Mouse (Mus musculus): ENCODE measurements around the gene 1700025F22Rik. TPM values are rescaled to one million over a fixed set of nuclear protein-coding genes. Genes with fewer than 3 reads are reported as not detected.
"Not testable (repeated sequence)": the region's sequence is repeated elsewhere in the genome, so short reads cannot be mapped to it uniquely, and the experiment has no call there.

The 1700025F22Rik gene
- not detected in 2 replicates for polyA plus RNA-seq (2014; fragmentation: Nextera tagmentation; extraction: Ambion mirVana)

GRCm38 (mm10) chr19:11165172-11165571 is at the start of gene 1700025F22Rik:
1700025F22Rik (minus strand) TSS chr19:11165320.
- Histone ChIP-seq H3K4me1 (ENCODE audit: control insufficient read depth in 2 of 2, insufficient read depth in 2 of 2, low read length in 2 of 2) (no peaks in the 10 kb centered on the region), H3K9me3 (ENCODE audit: control insufficient read depth, low read length) (no peaks in the 10 kb centered on the region), H3K36me3 (ENCODE audit: control insufficient read depth, insufficient read depth, low read length) (no peaks in the 10 kb centered on the region), H3K4me3 (ENCODE audit: control insufficient read depth in 1 of 2, insufficient read depth in 1 of 2, low read depth in 1 of 2, low read length in 2 of 2) (no peak within 1 kb of the TSS), H3K4me2 (ENCODE audit: low read length) (no peak within 1 kb of the TSS), H3K9ac (ENCODE audit: low read length) (no peak within 1 kb of the TSS), H3K27me3 (ENCODE audit: control insufficient read depth, insufficient read depth, low read length) (no peaks in the 10 kb centered on the region), H3K27ac (replicated peaks in 1 of 2; ENCODE audit: control insufficient read depth in 1 of 2, insufficient read depth in 1 of 2, low read depth in 2 of 2, low read length in 2 of 2) (no peak within 1 kb of the TSS)
- WGBS: 28% methylated on average over 10 of the region's 10 CpGs
- ATAC-seq (ENCODE audit: insufficient number of reproducible peaks, insufficient read depth, low FRiP score, low read depth): no peak

GRCm38 (mm10) chr19:11196546-11196945 is 31.4 kb upstream of the 1700025F22Rik start, which contains the start of gene Ms4a13:
Ms4a13 (minus strand) TSS chr19:11196737.
- WGBS: 58% methylated on average over 12 of the region's 12 CpGs
- Histone ChIP-seq H3K36me3 (ENCODE audit: control insufficient read depth, insufficient read depth, low read length) (no peaks in the 10 kb centered on the region), H3K27ac (replicated peaks in 1 of 2; ENCODE audit: control insufficient read depth in 1 of 2, insufficient read depth in 1 of 2, low read depth in 2 of 2, low read length in 2 of 2) (no peak within 1 kb of the TSS), H3K4me2 (ENCODE audit: low read length) (no peak within 1 kb of the TSS), H3K27me3 (ENCODE audit: control insufficient read depth, insufficient read depth, low read length) (no peaks in the 10 kb centered on the region), H3K9me3 (ENCODE audit: control insufficient read depth, low read length) (no peaks in the 10 kb centered on the region), H3K9ac (ENCODE audit: low read length) (no peak within 1 kb of the TSS), H3K4me1 (ENCODE audit: control insufficient read depth in 2 of 2, insufficient read depth in 2 of 2, low read length in 2 of 2) (no peaks in the 10 kb centered on the region), H3K4me3 (ENCODE audit: control insufficient read depth in 1 of 2, insufficient read depth in 1 of 2, low read depth in 1 of 2, low read length in 2 of 2) (no peak within 1 kb of the TSS)
- ATAC-seq (ENCODE audit: insufficient number of reproducible peaks, insufficient read depth, low FRiP score, low read depth): no peak

GRCm38 (mm10) chr19:11192552-11192951 is 27.4 kb upstream of the 1700025F22Rik start:
- Histone ChIP-seq H3K4me1 (ENCODE audit: control insufficient read depth in 2 of 2, insufficient read depth in 2 of 2, low read length in 2 of 2) (no peaks in the 10 kb centered on the region), H3K27me3 (ENCODE audit: control insufficient read depth, insufficient read depth, low read length) (no peaks in the 10 kb centered on the region), H3K9ac (ENCODE audit: low read length) (no peak overlapping the region), H3K9me3 (ENCODE audit: control insufficient read depth, low read length) (no peaks in the 10 kb centered on the region), H3K27ac (replicated peaks in 1 of 2; ENCODE audit: control insufficient read depth in 1 of 2, insufficient read depth in 1 of 2, low read depth in 2 of 2, low read length in 2 of 2) (no peak overlapping the region), H3K4me3 (ENCODE audit: control insufficient read depth in 1 of 2, insufficient read depth in 1 of 2, low read depth in 1 of 2, low read length in 2 of 2) (no peak overlapping the region), H3K36me3 (ENCODE audit: control insufficient read depth, insufficient read depth, low read length) (no peaks in the 10 kb centered on the region), H3K4me2 (ENCODE audit: low read length) (no peak overlapping the region)
- WGBS: 39% methylated on average over 1 of the region's 1 CpGs
- no peak for ATAC-seq (ENCODE audit: insufficient number of reproducible peaks, insufficient read depth, low FRiP score, low read depth)

GRCm38 (mm10) chr19:11184121-11184520 is 19.0 kb upstream of the 1700025F22Rik start:
- H3K4me3 ChIP-seq (ENCODE audit: control insufficient read depth in 1 of 2, insufficient read depth in 1 of 2, low read depth in 1 of 2, low read length in 2 of 2): no peak overlapping the region
- WGBS: 16% methylated on average over 5 of the region's 5 CpGs
- no peaks in the 10 kb centered on the region for H3K36me3 ChIP-seq (ENCODE audit: control insufficient read depth, insufficient read depth, low read length)
- H3K27me3 ChIP-seq (ENCODE audit: control insufficient read depth, insufficient read depth, low read length): no peaks in the 10 kb centered on the region
- H3K9me3 ChIP-seq (ENCODE audit: control insufficient read depth, low read length): no peaks in the 10 kb centered on the region
- H3K9ac ChIP-seq (ENCODE audit: low read length): no peak overlapping the region
- H3K4me2 ChIP-seq (ENCODE audit: low read length): no peak overlapping the region
- no peaks in the 10 kb centered on the region for H3K4me1 ChIP-seq (ENCODE audit: control insufficient read depth in 2 of 2, insufficient read depth in 2 of 2, low read length in 2 of 2)
- H3K27ac ChIP-seq (replicated peaks in 1 of 2; ENCODE audit: control insufficient read depth in 1 of 2, insufficient read depth in 1 of 2, low read depth in 2 of 2, low read length in 2 of 2): no peak overlapping the region
- ATAC-seq (ENCODE audit: insufficient number of reproducible peaks, insufficient read depth, low FRiP score, low read depth): no peak

- no peaks in the 10 kb centered on the region for H3K4me1 ChIP-seq (ENCODE audit: control insufficient read depth in 2 of 2, insufficient read depth in 2 of 2, low read length in 2 of 2)
- no peak overlapping the region for H3K4me2 ChIP-seq (ENCODE audit: low read length)
- H3K27me3 ChIP-seq (ENCODE audit: control insufficient read depth, insufficient read depth, low read length): no peaks in the 10 kb centered on the region
- H3K27ac ChIP-seq (replicated peaks in 1 of 2; ENCODE audit: control insufficient read depth in 1 of 2, insufficient read depth in 1 of 2, low read depth in 2 of 2, low read length in 2 of 2): no peak overlapping the region
- no peak overlapping the region for H3K9ac ChIP-seq (ENCODE audit: low read length)
- 66% methylated on average over 2 of the region's 2 CpGs for WGBS
- H3K4me3 ChIP-seq (ENCODE audit: control insufficient read depth in 1 of 2, insufficient read depth in 1 of 2, low read depth in 1 of 2, low read length in 2 of 2): no peak overlapping the region
- H3K9me3 ChIP-seq (ENCODE audit: control insufficient read depth, low read length): no peaks in the 10 kb centered on the region
- no peak for ATAC-seq (ENCODE audit: insufficient number of reproducible peaks, insufficient read depth, low FRiP score, low read depth)
- H3K36me3 ChIP-seq (ENCODE audit: control insufficient read depth, insufficient read depth, low read length): no peaks in the 10 kb centered on the region
These were observed 12.3 kb upstream of the 1700025F22Rik start for GRCm38 (mm10) chr19:11177464-11177863.

- not testable (repeated sequence) for H3K27me3 ChIP-seq (ENCODE audit: control insufficient read depth, insufficient read depth, low read length); H3K4me1 ChIP-seq (ENCODE audit: control insufficient read depth in 2 of 2, insufficient read depth in 2 of 2, low read length in 2 of 2); H3K9me3 ChIP-seq (ENCODE audit: control insufficient read depth, low read length); H3K36me3 ChIP-seq (ENCODE audit: control insufficient read depth, insufficient read depth, low read length); H3K27ac ChIP-seq (replicated peaks in 1 of 2; ENCODE audit: control insufficient read depth in 1 of 2, insufficient read depth in 1 of 2, low read depth in 2 of 2, low read length in 2 of 2); H3K4me2 ChIP-seq (ENCODE audit: low read length); ATAC-seq (ENCODE audit: insufficient number of reproducible peaks, insufficient read depth, low FRiP score, low read depth); H3K4me3 ChIP-seq (ENCODE audit: control insufficient read depth in 1 of 2, insufficient read depth in 1 of 2, low read depth in 1 of 2, low read length in 2 of 2); H3K9ac ChIP-seq (ENCODE audit: low read length)
- WGBS: 76% methylated on average over 6 of the region's 6 CpGs
These were observed 7.2 kb downstream of the 1700025F22Rik start for GRCm38 (mm10) chr19:11157890-11158289.

- Histone ChIP-seq H3K4me2 (ENCODE audit: low read length) (no peak overlapping the region), H3K4me3 (ENCODE audit: control insufficient read depth in 1 of 2, insufficient read depth in 1 of 2, low read depth in 1 of 2, low read length in 2 of 2) (no peak overlapping the region), H3K9ac (ENCODE audit: low read length) (no peak overlapping the region), H3K27me3 (ENCODE audit: control insufficient read depth, insufficient read depth, low read length) (no peaks in the 10 kb centered on the region), H3K4me1 (ENCODE audit: control insufficient read depth in 2 of 2, insufficient read depth in 2 of 2, low read length in 2 of 2) (no peaks in the 10 kb centered on the region), H3K36me3 (ENCODE audit: control insufficient read depth, insufficient read depth, low read length) (no peaks in the 10 kb centered on the region), H3K9me3 (ENCODE audit: control insufficient read depth, low read length) (no peaks in the 10 kb centered on the region), H3K27ac (replicated peaks in 1 of 2; ENCODE audit: control insufficient read depth in 1 of 2, insufficient read depth in 1 of 2, low read depth in 2 of 2, low read length in 2 of 2) (no peak overlapping the region)
- ATAC-seq (ENCODE audit: insufficient number of reproducible peaks, insufficient read depth, low FRiP score, low read depth): no peak
- 57% methylated on average over 4 of the region's 4 CpGs for WGBS
These were observed 29.8 kb downstream of the 1700025F22Rik start for GRCm38 (mm10) chr19:11135336-11135735.

- H3K9ac ChIP-seq (ENCODE audit: low read length): no peak overlapping the region
- no peak for ATAC-seq (ENCODE audit: insufficient number of reproducible peaks, insufficient read depth, low FRiP score, low read depth)
- H3K4me3 ChIP-seq (ENCODE audit: control insufficient read depth in 1 of 2, insufficient read depth in 1 of 2, low read depth in 1 of 2, low read length in 2 of 2): no peak overlapping the region
- H3K36me3 ChIP-seq (ENCODE audit: control insufficient read depth, insufficient read depth, low read length): no peaks in the 10 kb centered on the region
- no peaks in the 10 kb centered on the region for H3K4me1 ChIP-seq (ENCODE audit: control insufficient read depth in 2 of 2, insufficient read depth in 2 of 2, low read length in 2 of 2)
- WGBS: 73% methylated on average over 2 of the region's 2 CpGs
- H3K4me2 ChIP-seq (ENCODE audit: low read length): no peak overlapping the region
- no peaks in the 10 kb centered on the region for H3K27me3 ChIP-seq (ENCODE audit: control insufficient read depth, insufficient read depth, low read length)
- H3K27ac ChIP-seq (replicated peaks in 1 of 2; ENCODE audit: control insufficient read depth in 1 of 2, insufficient read depth in 1 of 2, low read depth in 2 of 2, low read length in 2 of 2): no peak overlapping the region
- H3K9me3 ChIP-seq (ENCODE audit: control insufficient read depth, low read length): no peaks in the 10 kb centered on the region
These were observed 30.3 kb downstream of the 1700025F22Rik start for GRCm38 (mm10) chr19:11134852-11135251.

Data from heart, embryonic 14.5 days (tissue).